Mouse (Mus musculus) ZHBTc4 (cell line): Measurements from ENCODE around the gene Chad.

Experiments used
- DNase-seq: peaks from one replicate; pipeline ENCODE4 v3.0.0-alpha.2; 2011; ENCODE audit warnings: low read depth, low spot score

Gene Chad

DNA sequence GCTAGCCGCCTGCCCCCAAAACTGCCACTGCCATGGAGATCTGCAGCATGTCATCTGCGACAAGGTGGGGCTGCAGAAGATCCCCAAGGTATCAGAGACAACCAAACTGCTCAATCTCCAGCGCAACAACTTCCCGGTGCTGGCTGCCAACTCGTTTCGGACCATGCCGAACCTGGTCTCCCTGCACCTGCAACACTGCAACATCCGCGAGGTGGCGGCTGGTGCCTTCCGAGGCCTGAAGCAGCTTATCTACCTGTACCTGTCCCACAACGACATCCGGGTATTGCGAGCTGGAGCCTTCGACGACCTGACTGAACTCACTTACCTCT is 268 bp downstream of the Chad start:
- peak; percentile 42 for DNase-seq

DNA sequence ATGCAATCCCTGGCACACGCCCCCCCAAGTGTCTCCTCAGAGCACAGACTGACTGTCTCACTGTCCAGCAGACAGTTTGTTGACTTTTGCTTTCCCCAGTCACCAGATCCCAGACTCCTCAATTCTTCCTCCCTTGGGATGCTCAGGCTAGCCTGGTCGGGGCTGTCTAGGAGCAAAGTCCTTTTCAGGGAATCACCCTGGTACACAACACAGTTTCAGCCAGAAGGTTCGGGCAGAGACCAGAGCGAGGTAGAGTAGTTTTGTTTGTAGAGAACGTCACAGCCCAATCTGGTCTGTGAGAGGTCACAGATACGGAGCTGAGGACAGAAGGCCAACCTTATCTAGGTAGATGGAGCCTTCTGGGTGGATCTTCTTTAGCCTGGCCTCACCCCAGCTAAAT is 1.7 kb downstream of the Chad start:
- no peak for DNase-seq

DNA sequence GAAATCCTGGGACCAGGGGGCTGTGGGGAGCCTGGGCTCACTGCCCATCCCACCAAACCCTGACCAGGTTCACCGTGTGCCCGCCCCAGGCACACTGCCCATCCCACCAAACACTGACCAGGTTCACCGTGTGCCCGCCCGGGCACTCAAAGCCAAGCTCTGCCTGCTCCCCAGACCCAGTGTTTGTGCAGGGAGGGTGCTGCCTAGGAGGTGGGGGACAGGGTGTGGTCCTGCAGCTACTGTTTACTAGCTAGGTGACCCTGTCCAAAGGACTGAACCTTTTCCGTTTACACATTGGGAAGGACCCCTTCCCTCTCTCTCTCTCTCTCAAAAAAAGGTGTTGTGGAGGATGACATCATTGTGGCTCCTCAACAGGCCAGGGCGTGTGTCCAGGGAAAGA is 2.5 kb downstream of the Chad start:
- DNase-seq = no peak

DNA sequence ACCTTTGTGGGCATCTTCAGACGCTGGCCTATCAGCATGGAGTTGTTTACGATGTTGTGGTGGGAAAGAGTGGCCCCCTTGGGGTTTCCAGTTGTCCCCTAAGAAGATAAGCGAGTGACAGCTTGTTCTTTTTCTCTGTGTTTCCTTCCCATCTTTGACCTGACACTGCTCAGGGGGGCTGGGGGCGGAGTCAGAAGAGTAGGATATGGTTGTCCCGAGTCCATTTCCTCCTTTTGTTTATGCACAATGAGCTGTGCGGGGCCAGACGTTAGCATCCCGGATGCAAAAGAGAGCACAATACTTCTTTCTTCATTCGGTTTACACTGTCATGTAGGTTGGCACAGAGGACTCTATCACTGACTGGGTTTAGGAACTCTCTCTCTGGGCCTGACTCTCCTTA is 5.8 kb downstream of the Chad start:
- no peak for DNase-seq

DNA sequence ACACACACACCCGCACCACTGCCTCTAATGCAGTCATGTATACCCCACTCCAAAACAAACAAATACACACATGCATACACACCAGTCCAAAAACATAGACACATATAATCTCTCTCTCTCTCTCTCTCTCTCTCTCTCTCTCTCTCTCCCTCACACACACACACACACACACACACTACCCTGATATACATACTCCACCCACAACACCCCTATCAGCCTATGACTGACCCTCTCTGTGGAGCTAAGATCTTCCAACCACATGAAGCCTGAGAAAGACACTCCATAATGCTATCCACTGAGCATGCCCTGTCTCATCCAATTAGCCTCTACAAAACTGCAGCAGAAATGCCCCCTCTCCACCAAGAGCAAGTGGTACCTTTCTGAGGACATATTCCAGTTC is 7.0 kb downstream of the Chad start:
- no peak for DNase-seq

DNA sequence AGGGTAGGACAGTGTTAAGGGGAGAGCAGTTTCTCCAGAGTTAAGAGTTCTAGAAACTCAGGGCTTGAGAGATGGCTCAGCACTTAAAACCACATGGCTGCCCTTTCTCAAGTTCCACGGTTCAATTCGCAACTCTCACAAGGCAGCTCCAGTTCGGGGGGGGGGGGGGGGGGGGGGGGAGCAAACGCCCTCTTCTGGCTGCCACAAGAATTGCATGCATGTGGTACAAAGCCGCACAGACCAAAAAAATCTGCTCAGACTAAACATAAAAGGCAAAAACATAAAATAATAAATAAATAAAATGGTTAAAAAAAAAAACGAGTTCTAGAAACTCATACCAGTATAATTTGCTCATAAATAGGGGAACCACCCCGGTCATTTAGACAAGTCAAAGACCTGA is 9.7 kb downstream of the Chad start:
- peak; percentile 25 for DNase-seq

DNA sequence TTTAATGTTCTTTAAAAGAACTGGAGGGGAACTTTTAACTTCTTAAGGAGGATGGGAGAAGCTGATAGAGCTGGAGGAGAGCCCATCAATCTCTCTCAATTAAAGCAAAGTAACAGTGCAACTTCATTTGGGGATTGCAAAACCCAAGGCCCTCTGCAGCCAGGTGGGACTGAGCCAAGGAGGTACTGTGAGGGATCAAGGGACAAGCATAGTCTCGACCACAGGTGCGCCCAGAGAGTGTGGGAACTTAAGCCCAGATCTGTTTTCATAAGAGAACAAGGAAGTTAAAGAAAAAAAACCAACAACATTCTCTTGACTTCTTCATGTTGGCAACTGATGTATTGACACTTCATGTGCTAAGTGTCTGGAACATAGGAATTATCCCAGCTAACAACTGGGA is 10.2 kb downstream of the Chad start:
- no peak for DNase-seq

DNA sequence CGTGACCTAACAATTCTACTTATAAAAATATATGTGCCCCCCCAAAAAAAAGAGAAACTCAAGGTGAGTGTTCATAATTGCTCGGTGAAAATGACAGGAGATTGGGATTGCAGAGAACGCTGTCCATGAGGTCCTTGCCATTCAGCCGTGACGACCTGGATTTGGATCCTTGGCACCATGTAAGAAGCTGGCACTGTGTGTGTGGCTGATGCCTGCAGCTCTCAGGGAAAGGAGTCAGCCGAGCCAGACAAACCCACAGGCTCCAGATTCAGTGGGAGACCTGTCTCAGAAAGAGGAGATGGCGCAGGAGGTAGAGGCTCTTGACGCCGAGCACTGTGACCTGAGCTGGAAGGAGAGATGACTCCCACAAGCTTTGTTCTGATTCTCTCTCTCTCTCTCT is 11.5 kb downstream of the Chad start:
- DNase-seq = no peak

DNA sequence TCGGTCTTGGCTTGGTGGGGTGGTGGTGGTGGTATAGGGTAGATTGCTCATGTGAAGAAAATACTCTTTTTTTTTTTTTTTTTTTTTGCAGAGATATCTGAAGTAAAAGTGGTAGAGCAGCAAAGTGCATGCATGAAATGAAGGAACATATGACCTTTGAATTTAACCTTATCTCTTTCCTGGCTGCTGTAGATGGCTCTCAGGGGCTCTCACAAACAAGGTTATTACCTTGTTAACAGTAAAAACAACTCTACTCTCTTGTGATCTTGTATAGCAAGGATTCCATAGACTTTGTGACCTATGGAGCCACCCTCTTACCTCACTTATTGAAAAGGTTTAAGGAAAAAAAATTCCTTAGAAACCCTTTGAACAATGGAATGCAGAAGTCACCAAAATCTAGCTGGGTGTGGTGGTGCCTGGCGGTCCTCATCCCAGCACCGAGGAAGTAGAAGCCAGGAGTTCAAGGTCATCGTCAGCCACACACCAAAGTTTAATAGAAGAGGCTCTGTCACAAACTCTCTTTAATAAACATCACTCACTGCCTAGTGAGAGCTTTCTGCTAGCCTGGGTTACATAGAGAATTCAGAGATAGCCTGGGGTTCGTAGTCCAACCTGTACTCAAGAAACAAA is 15.4 kb downstream of the Chad start:
- peak; percentile 68 for DNase-seq

DNA sequence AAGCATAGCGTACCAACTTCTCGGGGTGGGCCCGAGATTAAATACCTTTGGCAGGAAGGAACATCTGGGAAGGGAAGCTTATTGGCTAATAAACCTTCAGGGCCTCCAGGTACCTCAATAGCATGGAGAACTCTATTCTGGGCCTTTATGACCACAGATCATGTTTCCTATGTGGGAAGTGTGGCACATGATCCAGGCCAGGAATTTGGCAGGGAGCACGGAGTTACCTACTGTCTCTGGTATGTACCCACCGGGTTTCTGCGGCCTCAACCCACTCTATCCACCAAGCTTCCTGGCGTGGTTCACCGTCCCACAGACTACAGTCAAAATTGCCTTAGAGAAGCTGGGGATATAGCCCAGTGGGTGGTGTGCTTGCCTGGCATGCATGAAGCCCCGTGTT is 20.2 kb downstream of the Chad start:
- DNase-seq = no peak

DNA sequence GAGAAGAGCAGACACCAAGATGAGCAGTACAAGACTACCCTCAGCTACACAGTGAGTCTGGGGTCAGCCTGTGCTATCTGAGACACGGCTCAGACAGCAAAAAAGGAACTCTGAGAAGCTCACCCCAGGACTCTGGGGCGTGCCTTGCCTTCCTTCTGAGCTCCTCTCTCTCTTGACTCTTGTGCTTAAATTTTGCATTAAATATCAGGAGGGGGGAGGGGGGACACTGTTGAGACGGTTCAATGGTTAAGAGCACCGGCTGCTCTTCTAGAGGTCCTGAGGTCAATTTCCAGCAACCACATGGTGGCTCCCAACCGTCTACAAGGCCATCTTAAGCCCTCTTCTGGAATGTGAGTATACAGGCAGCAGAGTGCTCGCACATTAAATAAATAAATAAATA is 22.7 kb downstream of the Chad start:
- DNase-seq = peak; percentile 29

DNA sequence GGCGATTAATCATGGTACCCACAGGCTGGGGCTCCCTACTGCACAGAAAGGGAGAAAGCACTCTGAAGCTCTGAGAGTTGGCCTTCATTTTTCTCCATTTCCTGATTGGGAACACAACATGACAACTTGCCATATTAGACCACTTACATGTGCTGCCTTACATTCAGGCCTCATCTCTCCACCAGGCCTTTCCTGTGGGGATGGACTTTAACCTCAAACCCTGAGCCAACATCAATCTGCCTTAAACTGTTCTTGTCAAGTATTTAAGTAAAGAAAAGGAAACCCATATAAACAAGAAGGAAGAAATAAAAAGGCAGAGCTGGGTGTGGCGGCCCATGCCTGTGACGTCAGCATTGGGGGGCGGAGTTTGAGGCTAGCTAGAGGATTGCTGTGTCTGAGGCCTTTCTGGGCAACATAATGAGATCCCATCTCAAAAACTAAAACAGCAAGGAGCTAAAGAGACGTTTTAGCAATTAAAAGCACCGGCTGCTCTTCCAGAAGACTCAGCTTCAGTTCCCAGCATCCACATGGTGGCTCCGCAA is 31.5 kb downstream of the Chad start:
- peak; percentile 70 for DNase-seq

DNA sequence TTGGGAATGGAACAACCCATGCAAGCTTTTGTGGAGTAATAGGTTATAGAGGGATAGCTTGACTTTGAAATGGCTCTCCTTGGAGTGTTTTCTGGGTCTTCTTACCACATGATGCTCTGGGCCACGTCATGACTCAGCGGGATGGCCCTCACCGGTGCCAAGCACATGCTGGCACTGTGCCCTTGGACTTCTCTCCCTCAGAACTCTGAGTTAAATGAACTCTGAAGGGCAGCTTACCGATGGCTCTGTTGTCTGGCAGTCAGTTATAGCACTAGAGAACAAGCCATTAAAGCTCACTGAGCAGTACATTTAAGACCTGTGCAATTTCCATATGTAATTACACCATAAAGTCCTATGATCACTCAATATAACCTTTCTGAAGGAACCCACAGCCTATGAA is 32.5 kb downstream of the Chad start:
- no peak for DNase-seq

DNA sequence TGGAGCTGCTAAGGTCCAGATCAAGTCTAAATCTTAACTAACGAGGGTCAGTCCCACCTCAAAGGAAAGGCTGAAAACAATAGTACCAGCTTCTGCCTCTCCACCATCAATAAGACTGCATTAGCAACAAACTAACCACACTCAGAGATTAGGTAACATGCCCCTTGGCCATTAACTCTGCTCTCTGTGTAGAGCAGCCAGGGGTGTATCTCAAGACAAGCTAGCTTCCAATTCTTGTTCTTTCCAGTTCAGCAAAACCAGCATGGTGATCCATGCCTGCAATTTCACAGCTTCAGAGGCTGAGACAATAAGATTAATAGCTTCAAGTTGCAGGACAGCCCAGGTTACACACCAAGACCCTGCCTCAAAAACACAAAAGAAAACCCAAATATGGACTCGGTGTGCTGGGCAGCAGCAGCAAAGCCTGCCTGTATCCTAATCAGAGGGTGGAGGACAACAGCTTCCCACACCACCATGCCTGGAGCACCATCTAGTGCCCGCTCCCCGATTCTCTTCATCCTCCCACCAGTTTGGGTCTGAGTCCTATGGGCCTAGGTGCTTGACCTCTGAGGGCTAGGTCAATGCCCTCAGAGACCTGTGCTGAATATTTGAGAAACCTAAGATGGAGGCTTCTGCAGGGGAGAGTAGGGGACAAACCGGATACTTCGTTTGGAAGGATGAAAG is 33.7 kb downstream of the Chad start:
- DNase-seq = no peak

DNA sequence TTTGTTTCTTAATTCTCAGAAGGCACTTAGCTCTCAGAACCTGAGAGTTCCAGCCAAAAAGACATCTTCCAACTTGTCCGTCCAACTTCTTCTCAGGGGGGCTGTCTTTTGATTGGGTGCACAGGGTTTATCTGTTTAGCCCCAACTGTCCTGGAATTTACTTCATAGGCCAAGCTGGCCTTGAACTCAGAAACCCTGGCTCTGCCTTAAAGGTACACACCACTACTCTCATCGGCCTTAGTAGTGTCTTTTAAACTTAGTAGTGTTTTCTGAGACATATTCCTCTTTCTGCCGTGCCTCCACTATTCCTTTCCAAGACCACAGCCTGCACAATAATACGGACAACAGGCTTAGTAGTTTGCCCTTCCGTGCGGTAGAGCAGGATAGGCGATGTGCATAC is 35.6 kb downstream of the Chad start:
- DNase-seq = no peak

DNA sequence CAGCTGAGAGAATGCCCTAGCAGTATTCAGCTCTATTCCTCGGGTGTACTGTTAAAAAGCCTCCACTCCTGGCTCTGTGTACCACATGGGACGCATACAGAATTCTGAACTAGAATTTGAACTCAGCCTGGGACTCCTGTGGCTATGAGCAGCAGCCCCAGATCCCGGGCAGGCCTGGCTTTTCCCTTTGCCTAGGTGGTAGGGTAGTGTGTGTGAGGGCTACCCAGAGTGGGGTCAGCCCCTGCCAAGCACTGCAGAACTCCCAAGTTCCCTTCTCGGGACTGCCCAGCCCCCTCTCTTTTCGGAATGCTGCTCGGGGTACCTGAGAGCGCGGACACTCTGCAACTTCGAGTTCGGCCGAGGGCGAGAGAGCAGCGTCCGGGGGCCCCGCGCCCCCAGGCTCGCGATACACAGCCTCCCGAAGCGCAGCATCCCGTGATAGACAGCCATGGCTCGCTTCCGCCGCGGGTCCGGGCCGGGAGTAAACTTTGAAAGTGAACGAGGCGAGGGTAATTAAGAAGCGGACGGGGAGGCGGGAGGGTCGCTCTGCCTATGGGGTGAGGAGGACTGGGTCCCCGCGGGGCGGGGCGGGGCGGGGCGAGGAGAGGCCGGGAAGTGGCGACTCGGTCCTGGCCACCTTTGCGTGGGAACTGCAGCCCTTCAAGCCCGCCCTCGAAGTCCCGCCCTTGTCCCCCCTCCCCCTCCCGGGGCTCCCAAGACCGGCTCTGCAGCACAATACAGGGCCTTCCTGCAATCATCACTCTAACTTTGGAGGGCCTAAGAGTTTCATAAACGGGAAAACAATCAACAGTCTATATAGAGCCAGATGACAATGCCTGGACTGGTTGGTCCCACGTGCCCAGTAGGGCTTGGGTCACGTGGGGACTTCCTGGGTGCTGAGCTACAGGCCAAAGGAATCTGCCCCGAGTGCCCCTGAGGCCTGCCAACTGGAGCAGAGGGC is 36.8 kb downstream of the Chad start, which contains the start of gene Acsf2:
Acsf2 (minus strand) TSS at position 551 of the 961 bp plus-strand sequence.
- peak; percentile 93 for DNase-seq

DNA sequence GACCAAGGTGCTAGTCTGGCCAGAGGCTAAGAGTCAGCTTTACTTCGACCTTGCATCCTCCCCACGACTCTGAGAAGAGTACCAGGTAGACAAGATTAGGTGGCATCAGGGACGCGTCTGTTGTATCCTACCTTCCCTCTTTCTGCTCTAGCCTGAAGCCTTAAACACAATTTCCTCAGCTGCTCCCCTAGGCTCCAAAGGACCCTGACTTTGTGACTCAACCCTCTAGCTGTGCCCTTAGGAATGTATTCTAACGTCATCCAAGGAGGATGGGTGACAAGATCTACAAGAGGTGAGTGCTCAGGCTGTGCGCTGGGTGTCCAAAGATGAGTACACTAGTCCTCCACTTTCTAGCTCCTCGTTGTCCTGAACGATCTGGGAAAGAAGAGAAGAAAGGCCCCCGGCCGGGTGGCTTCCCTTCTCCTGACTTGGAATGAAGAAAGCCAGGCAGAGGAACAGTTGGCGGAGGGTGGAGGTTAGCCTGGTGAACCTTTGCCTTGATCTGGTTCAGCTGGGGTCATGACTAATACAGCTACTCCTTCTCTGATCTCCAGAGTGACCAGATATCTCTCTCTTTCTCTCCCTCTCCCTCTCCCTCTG is 37.6 kb downstream of the Chad start:
- DNase-seq = no peak

DNA sequence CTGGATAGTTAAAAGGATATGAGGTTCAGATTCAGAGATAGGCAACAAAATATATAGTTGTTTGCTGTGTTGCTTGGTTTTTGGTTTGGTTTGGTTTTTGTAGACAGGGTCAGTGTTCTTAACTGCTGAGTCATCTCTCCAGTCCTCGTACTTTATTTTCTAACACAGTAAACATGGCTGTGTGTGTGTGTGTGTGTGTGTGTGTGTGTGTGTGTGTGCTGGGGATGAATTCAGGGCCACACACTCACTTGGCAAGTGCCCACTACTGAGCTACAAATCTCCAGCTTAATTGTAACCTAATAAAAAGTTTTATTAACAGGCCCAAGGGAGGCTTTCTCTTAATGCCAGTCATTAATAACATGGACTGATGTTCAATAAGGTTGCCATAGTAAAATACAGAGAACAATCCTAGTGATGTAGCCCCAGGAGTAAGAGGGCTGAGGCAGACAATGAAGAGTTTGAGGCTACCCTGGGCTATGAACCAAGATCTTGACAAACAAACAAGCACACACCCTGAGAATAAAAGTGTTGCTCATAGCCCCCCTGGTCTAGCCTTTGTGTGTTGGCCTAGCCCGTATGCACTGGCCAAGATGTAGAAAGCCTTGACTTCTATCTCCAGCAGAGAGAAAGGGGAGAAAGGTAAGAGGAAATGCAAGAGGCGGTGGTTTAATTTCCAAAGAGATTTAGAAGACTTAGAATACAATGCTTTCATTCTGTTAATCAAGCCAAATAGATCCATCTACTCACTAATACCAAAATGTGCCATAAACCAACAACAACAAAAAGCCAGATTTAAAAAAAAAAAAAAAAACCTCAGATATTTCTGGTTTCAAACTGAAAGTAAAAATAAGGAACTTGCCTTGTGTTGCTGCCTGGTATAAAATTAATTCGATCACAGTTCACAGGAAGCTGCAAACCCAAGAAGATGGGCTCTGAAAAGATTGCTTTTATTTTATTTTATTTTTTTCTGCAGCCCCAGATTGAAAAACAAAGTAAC is 46.2 kb downstream of the Chad start:
- no peak for DNase-seq

DNA sequence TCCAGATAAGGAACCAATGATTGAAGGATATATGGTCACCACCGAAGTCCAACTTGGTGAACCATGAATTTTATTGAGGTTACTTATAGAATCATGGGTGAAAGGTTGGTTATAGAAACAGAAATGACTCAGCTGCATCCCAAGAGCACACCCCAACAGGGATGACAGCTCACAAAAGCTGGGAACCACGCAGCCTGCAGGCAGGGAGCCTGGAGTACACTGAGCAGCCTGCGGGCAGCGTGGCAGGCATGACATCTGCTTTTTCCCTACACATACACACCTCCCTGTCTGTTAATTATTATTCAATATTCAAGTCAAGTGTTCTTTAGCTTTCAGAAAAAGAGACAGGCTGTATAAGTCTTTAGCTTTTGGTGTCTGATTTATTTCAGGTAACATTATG is 49.8 kb downstream of the Chad start:
- no peak for DNase-seq

DNA sequence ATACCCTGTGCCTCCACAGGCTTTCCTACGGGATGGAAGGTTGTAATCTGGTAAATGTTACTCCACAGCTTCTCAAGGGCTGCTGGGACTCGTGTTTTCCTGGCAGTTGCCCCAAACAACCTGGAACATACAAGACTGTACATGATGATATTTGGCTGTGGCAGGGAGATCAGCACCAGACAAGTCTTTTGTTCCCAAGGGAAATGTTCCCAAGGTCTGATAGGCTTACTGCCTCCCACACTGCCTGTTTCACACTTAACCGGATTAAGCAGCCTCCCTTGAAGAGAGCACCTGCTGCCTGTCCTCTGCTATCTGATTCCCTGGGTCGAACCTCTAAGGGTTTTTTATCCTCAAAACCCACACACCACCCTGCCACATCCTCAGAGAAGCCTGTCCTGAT is 50.6 kb downstream of the Chad start:
- no peak for DNase-seq

DNA sequence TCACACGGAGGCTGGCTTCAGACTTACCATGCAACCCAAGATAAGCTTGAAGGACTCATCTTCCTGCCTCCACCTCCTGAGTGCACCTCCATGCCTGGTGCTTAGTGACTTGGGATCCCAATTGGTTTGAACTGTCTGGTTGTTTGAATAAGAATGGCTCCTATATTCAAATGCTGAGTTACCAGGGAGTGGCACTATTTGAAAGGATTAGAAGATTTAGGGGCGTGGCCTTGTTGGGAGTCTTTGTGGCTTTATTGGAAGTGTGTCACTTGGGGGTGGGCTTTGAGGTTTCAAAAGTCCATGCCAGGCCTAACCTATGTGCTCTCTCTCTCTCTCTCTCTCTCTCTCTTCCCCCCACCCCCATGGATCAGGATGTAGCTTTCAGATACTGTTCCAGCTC is 52.8 kb downstream of the Chad start:
- peak; percentile 57 for DNase-seq
